Mouse (Mus musculus) MEL (cell line): ENCODE measurements around the gene Rrh.

Source experiments
- CTCF ChIP-seq, 3 experiments: IDR thresholded peaks in 2 of 3; conservative IDR thresholded peaks in 1 of 3; 2 replicates each; pipeline ENCODE4 v1.5.1; 2011 to 2012; ENCODE audit warnings: low read length in 3 of 3, low read depth in 2 of 3, mild to moderate bottlenecking in 2 of 3, improper control_type of control experiment in 1 of 3, inconsistent platforms in 1 of 3, mixed read lengths in 1 of 3, moderate library complexity in 1 of 3; ENCODE audit not compliant: control insufficient read depth in 1 of 3, insufficient read depth in 1 of 3, poor library complexity in 1 of 3, severe bottlenecking in 1 of 3
- POLR2A ChIP-seq, 2 experiments: IDR thresholded peaks; 2 replicates each; pipeline ENCODE4 v1.6.1; 2011 to 2012; ENCODE audit warnings: low read length in 2 of 2, mild to moderate bottlenecking in 2 of 2, control low read depth in 1 of 2, improper control_type of control experiment in 1 of 2, low read depth in 1 of 2, moderate library complexity in 1 of 2; ENCODE audit not compliant: control insufficient read depth in 1 of 2, insufficient read depth in 1 of 2, poor library complexity in 1 of 2
- SMC3 ChIP-seq: IDR thresholded peaks from 2 replicates; pipeline ENCODE4 v1.6.1; 2011; ENCODE audit warnings: low read depth, low read length, improper control_type of control experiment
- TCF12 ChIP-seq: IDR thresholded peaks from 2 replicates; pipeline ENCODE4 v1.6.1; 2014; ENCODE audit warnings: low read depth, mild to moderate bottlenecking, inconsistent platforms, low read length, improper control_type of control experiment, moderate library complexity

DNA sequence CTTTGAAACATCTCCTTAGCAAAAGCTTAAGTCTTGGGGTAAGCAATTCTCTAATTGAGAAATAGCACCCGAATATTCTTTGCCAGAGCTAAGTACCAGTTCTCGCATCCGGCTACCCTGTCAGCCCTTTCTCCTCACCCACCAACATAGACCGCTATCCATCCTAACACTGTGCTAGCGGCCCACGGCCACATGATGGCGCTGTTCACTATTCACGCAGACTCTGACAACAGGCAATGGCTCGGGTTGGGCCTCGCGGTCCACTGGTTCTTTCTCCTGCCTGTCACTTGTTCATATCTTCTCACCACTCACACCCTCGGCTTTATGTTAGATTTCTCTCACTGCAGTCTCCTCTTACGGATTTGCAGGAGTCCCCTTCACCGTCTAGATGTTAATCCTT is 41.3 kb upstream of the Rrh start:
- peak; percentile 91 to 97 (median 96) for TF ChIP-seq CTCF (IDR thresholded peaks at IDR 0.05 in 2 of 3, conservative IDR thresholded peaks at IDR 0.05 in 1 of 3; ENCODE audit: control insufficient read depth in 1 of 3, insufficient read depth in 1 of 3, low read depth in 2 of 3, low read length in 3 of 3, poor library complexity in 1 of 3, severe bottlenecking in 1 of 3)
- no peak for TF ChIP-seq POLR2A (IDR thresholded peaks at IDR 0.05; ENCODE audit: control insufficient read depth in 1 of 2, insufficient read depth in 1 of 2, low read depth in 1 of 2, low read length in 2 of 2, poor library complexity in 1 of 2)
- peak; percentile 81 for TF ChIP-seq SMC3
- TF ChIP-seq TCF12, result 0 out of 2 replicates have a peak, but pooled peaks have one; percentile 30
